Mouse (Mus musculus): Measurements from ENCODE around the gene Pipox. TPM values are rescaled to one million over a fixed set of nuclear protein-coding genes. Genes with fewer than 3 reads are reported as not detected.

The Pipox gene
- 0.38 TPM in 1 of 2 replicates, not detected in the other for total RNA-seq (2017)

DNA sequence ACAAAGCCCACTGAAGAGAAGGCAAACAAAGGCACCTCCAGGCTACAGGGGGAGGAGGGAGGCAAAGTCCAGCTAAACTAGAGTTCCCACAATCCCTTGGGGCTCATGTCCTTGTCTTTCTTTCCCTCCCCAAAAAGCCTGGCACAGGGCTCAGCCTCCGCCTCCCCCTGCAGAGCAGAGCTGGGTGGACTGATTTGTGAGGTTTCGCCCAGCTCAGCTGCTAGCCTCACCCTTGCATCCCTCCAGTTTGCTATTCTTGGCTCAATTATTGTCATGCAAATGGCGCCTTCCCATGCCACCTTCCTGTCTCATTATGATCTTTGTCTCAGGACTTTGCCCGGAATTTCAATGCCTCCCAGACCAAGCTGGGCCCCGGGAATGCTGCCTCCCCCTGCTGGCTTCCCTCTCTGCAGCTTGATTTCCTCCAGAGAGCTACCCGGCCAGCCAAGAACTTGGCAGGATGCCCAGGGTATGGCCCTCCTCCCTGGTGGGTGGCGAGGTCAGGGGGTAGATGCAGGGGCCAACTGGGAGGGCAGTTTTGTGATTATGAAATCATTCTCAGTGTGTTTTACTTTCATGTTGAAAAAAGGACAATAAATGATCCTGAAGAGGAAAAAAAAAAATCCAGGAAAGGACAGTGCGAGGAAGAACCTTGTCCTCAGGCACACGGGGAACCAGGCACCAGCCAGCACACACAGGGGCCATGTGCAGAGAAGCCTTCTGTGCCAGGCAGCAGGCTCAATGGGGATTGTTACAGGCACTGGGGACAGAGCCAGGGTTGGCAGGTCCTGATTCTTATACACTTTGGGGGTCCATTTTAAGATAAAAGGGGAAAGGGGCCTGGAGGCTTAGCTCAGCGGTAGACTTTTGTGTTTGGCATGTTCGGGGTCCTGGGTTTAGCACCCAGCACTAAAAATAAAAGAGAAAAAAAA lies at the start of gene Pipox:
Pipox (minus strand) TSS at position 310 of the 932 bp plus-strand sequence.
- ATAC-seq (replicated peaks in 1 of 2; ENCODE audit: insufficient read depth in 1 of 2, low FRiP score in 2 of 2, low TSS enrichment in 1 of 2, low read depth in 1 of 2, poor library complexity in 2 of 2, severe bottlenecking in 2 of 2), result peak; percentile 47 to 74; a peak in 3 of 4 replicates

DNA sequence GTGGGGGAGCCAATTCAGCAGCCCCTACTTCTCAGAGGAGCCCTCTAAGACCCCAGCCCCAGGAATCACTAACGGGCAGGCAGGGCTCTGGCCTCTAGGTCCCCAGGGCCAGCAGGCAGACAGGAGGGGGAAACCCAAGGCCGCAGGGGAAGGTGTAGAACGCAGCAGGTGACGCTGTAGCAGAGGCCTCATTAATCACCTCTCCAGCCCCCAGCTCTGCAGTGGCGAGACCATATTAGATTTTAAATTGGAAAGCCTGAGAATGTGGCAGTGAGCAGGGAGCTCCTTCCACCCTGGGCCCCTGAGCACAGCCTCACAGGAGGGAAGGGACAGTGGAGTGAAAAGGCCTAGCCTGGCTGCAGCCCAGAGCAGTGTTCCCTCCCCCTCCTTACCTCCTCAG lies 48.3 kb upstream of the Pipox start:
- no peak for ATAC-seq (replicated peaks in 1 of 2; ENCODE audit: insufficient read depth in 1 of 2, low FRiP score in 2 of 2, low TSS enrichment in 1 of 2, low read depth in 1 of 2, poor library complexity in 2 of 2, severe bottlenecking in 2 of 2)

DNA sequence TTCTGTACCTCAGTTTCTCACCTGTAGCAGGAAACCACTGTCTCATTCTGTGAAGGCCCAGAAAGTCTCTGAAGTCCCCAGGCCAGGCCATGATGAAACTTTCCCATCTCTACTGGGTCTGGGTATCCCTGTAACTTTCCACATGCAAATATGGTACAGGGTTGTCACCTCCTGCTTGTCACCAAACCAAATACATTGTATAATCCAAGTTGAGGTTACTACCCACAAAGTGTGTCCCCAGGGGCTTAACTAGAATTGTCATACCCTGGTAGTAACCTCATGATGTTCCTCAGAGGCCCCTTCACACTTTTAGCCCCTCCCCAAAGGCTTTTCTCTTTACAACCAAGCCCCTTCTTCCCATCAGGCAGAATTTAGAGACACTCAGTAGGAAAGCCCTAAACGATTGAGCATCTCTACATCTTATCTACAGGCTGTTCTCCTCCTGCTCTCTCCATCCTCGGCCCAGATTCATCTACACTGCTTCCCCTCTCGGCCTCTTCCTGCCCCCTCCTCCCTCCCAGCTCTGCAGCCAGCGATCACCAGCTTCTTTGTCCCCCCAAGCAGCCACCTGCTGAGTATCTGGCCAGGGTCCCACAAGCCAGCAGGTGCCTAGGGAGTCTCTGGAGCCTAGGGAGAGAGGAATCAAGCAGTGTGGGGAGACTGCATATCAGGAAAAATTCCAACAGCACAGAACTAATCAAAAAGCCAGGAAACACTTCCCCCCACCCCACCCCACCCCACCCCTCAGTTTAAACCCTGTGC lies 43.9 kb upstream of the Pipox start:
- no peak for ATAC-seq (replicated peaks in 1 of 2; ENCODE audit: insufficient read depth in 1 of 2, low FRiP score in 2 of 2, low TSS enrichment in 1 of 2, low read depth in 1 of 2, poor library complexity in 2 of 2, severe bottlenecking in 2 of 2)

DNA sequence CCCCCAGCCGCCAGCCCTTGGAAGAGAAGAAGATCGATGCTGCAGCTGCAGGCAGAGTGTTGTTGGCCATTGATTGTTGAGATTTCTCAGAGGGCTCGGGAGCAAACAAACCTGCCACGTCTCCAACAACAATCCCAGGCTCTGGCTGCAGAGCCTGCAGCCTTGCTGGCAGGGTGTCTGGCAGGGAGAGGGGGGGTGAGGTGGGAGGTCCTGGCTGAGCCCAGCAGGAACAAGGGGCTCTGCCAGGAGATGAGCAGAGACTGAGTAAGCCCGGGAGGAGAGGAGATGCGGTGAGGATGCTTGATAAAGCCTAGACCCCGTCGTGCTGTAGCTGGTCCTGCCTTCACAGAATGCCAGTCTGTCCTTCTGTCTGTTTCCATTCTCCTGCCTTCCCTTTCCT lies 43.0 kb upstream of the Pipox start:
- ATAC-seq (replicated peaks in 1 of 2; ENCODE audit: insufficient read depth in 1 of 2, low FRiP score in 2 of 2, low TSS enrichment in 1 of 2, low read depth in 1 of 2, poor library complexity in 2 of 2, severe bottlenecking in 2 of 2), result no peak

DNA sequence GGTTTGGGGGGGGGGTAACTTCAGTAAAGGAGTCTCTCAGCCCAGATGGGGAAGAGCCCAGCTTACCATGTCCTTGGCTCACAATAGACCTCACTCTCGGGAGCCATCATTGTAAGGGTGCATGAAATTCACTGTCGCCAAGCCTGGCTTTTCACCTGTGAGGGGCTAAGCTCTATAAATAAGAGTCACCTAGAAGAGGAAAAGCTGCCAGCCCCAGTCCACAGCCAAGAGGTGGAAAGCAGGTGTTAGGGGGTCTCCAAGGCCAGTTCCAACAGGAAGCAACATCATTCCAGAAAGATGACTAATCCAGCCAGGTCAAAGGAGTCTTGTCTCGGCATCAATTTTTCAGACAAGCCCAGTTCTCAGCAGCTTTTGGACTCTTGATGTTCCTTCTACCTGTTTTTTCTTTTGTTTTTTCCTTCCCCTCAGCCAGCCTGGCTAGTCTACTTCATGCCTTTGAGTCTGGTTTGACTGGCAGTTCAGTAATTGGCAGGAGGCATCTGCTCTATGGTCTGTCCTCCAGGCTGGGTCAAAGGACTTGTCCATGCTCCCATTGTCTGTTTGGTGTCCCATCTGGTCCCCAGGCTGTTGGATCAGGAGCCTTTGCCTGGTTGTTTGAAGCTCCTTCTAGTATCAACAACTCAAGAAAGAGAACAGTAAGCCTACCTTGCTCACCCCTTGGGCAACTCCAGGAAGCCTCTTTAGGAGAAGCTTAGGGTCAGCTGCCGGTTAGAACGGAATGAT lies 40.8 kb upstream of the Pipox start:
- no peak for ATAC-seq (replicated peaks in 1 of 2; ENCODE audit: insufficient read depth in 1 of 2, low FRiP score in 2 of 2, low TSS enrichment in 1 of 2, low read depth in 1 of 2, poor library complexity in 2 of 2, severe bottlenecking in 2 of 2)

DNA sequence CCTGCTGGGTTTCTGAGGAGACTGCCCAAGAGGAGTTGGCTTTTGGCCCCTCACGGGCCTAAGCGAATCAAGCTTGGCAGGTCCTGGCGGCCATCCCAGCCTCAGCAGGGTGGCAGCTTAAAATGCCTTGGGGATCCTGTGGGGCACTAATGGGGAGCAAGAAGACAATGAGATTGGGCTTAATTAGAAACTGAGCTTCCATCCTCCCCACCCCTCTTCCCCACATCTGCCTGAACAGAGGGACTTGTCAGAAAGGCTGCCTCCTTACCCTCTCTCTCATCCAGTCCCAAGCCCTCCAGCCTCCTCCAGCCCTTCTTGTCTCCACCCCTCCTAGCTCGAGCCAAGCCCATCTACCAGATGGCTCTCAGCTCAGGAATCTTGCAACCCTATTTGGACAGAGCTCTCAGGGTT lies 40.2 kb upstream of the Pipox start:
- no peak for ATAC-seq (replicated peaks in 1 of 2; ENCODE audit: insufficient read depth in 1 of 2, low FRiP score in 2 of 2, low TSS enrichment in 1 of 2, low read depth in 1 of 2, poor library complexity in 2 of 2, severe bottlenecking in 2 of 2)

DNA sequence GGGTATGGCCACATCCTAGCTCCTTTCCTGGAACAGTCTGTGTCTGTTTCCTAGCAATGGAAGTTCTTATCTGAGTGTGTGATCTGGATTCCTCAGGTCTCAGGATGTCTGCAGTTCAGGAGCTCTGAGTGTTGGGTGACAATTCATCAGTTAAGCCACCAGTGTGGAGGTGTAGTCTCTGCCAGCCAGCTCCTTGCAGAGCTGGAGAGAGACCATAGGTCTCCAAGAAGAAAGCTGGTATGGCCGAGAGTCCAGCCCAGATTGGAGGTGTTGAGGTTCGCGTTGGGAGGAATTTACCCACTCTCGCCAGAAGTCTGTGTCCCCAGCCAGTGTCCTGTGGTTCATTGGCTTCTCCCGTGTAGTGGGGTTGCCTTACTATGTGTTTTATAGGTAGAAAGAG lies 38.7 kb upstream of the Pipox start:
- ATAC-seq (replicated peaks in 1 of 2; ENCODE audit: insufficient read depth in 1 of 2, low FRiP score in 2 of 2, low TSS enrichment in 1 of 2, low read depth in 1 of 2, poor library complexity in 2 of 2, severe bottlenecking in 2 of 2), result no peak

DNA sequence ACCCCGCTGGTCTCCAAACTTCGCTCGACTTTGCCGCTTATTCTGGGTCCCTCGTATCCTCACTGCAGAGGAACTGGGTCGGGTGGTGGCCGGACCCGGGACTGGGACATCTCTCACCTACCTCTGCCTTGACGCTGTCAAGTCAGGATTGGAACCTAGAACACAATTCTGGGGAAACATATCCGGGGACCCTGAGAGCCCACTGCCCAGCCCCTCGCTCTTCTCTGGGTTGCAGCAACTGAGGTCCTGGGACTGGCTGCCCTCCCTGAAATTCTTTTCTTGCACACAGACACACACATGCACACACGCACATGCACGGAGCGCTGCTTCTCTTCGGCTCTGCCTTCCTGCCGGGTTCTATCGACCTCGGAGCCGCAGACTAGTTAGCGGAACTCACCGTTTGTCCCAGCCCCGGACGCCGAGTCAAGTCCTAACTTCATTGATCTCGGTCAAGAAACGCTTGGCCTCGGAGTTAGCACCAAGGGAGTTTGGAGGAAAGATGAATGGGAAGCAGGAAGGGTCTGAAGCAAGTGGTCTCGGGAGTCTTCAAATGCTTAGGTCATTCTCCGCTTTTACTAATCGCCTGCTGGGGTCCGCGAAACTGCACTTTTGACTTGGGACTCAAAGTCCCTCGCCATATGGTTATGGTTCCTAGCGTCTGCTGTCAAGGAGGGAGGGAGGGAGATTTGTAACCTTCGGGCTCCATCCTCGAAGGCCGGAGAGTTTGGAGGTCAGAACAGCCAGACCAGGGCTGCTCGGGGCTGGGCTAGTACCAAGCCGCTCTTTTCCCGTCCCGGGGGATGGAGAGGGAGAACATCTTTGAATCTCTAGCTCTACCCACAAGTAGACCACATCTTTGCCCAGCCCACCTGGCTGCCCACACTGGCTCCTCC lies 37.9 kb upstream of the Pipox start:
- ATAC-seq (replicated peaks in 1 of 2; ENCODE audit: insufficient read depth in 1 of 2, low FRiP score in 2 of 2, low TSS enrichment in 1 of 2, low read depth in 1 of 2, poor library complexity in 2 of 2, severe bottlenecking in 2 of 2), result no peak; a peak in 1 of 4 replicates

DNA sequence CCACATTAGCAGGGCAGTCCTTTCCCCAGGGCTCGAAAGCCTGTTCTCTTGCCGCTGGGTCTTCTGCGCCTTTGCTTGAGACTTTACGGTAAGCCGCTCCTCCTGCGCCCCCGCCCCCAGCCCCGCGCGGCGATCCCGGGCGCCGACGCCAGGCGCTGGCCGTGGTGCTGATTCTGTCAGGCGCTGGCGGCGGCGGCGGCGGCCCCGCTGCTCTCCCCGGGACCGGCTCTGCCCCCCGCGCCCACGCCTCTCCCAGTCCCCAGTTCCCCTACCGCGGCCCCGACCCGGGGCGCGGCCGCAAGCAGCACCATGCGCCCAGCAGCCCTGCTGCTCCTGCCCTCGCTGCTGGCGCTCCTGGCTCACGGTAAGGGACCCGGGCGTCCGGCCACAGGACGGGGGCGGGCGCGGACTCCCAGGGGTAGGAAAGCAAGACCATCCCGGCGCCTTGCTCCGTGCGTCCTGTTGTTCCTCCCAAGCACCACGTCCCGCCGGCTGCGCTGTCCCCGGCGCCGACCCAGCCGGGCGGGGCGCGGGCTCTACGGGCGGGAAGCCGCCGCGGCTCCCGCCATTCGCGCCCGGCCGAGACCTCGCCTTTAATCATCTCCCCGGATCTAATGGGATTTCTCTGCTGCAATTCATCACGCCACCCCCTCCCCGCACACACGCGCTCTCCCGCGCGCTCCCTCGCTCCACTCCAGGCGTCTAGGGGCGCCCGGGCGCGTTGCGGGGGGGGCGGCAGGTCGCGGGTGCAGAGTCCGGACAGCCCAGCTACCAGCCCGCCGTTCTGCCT lies 37.0 kb upstream of the Pipox start, which contains the start of gene Sez6:
Sez6 (plus strand) TSS at position 50 of the 790 bp plus-strand sequence.
- peak in 1 of 2 experiments; percentile 57; a peak in 2 of 4 replicates for ATAC-seq (replicated peaks in 1 of 2; ENCODE audit: insufficient read depth in 1 of 2, low FRiP score in 2 of 2, low TSS enrichment in 1 of 2, low read depth in 1 of 2, poor library complexity in 2 of 2, severe bottlenecking in 2 of 2)

DNA sequence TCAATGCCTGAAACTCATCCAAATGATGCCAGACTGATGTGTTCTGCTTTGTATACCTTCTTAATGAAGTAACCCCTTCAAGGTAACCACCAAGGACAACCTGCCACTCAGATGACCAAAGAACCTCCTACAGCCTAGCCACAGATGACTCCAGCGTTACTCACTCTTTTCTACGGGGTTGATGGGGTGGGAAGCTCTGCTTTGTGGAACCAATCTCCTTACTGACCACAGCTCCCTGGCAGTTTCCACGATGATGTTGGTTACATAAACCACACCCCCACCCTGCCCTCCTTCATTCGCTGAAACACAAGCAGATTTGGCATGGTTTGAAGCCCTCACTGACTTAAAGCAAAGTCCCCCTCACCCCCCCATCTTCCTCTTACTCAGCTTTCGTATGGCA lies 33.9 kb upstream of the Pipox start:
- no peak for ATAC-seq (replicated peaks in 1 of 2; ENCODE audit: insufficient read depth in 1 of 2, low FRiP score in 2 of 2, low TSS enrichment in 1 of 2, low read depth in 1 of 2, poor library complexity in 2 of 2, severe bottlenecking in 2 of 2)

DNA sequence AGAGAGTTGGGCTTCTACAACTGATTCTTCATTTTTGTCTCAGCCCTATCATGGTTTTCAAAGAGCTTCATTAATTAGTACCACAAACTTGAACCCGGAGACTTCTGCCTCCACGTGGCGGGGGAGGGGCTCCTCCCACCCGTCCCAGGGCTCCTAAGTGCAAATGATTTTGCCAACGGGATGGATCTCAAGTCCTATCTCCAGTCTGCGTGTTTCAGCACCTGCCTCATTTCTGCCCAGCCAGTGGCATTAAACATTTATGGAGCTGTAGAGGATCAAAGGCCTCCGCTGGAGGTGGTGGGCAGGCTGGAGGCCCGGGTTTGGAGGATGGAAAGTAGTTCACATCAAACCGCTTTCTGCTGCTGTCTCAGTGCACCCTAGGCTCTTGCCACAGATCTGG lies 32.8 kb upstream of the Pipox start:
- no peak for ATAC-seq (replicated peaks in 1 of 2; ENCODE audit: insufficient read depth in 1 of 2, low FRiP score in 2 of 2, low TSS enrichment in 1 of 2, low read depth in 1 of 2, poor library complexity in 2 of 2, severe bottlenecking in 2 of 2)

DNA sequence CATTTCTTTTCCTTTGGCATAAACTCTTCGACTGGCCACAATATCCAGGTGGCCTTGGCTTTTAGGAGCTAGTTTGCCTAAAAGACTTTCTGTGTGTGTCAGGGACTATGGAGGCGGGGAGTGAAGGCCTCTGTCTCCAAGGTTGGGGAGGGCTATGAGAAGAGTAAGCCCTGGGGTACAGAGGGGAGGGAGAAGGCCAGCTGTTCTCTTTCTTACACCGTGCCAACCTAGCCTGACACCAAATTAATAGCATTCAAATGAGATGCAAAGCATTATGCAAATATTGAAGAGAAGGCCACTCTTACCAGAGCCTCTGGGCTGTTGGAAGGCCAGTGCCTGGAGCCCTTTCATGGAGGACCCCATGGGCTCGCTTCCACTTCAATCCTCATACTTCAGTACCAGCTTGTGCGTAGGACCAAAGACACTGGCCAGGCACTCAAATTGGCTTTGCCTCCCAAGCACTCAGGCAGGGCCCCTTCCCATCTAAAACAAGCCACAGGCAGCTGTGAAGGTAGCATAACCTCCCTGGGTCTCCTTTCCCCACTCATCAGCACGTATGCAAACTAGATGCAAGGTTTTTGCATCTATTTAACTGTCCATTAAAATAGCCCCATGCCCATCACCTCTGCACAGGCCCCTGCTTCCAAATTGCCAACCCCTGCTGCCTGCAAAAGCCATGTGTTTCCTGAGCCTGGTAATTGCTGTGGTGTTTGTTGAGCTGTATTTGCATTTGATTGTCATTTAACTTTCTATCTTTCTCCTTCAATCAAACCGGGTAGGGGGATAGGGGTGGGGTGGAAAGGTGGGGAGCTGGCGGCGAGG lies 32.2 kb upstream of the Pipox start:
- no peak for ATAC-seq (replicated peaks in 1 of 2; ENCODE audit: insufficient read depth in 1 of 2, low FRiP score in 2 of 2, low TSS enrichment in 1 of 2, low read depth in 1 of 2, poor library complexity in 2 of 2, severe bottlenecking in 2 of 2)

DNA sequence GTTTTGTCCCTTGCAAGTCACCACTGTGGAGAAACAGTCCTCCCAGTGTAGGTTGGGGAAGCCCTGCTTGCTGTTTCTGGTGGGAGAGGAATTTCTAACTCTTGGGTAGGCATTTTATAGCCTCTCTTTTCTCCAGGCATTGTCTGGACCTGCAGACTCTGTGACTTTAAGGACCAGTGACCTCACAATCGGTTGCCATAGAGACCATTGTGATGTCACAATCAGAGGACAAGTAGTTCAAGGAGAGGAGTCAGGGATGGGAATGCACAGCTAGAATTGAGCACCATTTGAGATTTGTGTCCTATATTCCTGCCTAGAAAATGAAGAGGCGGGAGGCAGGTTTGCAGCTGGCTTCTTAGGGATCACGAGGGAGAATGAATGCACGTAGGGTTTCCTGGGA lies 29.4 kb upstream of the Pipox start:
- no peak for ATAC-seq (replicated peaks in 1 of 2; ENCODE audit: insufficient read depth in 1 of 2, low FRiP score in 2 of 2, low TSS enrichment in 1 of 2, low read depth in 1 of 2, poor library complexity in 2 of 2, severe bottlenecking in 2 of 2)

DNA sequence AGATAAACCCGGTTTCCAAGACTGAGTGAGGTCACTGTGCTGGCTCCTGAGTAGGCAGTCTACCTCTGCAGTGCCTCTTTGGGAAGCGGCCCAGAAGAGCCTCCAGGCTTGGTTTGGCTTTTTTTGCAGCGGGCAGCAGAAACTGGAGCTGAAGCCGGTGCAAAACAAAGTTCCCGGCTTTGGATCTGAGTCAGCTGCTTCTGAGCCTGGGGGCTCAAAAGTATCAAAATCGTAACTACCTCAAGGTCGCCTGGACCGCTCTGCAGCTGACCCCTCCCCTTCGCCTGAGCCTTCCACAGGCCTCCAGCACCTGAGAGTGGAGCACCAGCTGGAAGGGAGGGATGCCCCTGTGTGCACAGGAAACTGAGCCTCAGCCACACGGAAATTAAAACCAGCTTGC lies 23.3 kb upstream of the Pipox start:
- no peak for ATAC-seq (replicated peaks in 1 of 2; ENCODE audit: insufficient read depth in 1 of 2, low FRiP score in 2 of 2, low TSS enrichment in 1 of 2, low read depth in 1 of 2, poor library complexity in 2 of 2, severe bottlenecking in 2 of 2)

DNA sequence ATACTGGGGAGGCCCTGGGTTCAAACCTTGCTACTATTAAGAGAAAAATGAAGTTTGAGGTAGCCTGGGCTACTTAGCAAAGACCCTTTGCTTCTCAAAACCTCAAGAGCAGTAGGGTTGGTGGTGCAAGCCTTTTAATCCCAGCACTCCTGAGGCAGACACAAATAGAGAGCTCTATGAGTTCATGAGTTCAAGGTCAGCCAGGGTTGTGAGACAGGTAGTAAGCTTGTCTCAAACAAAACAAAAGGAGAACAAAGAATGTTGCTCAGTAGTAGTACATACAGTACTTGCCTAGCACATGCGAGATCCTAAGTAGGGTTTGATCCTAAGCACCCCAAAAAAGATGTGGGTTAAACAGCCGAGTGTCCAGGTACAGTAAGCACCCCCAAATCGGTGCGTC lies 22.8 kb upstream of the Pipox start:
- ATAC-seq (replicated peaks in 1 of 2; ENCODE audit: insufficient read depth in 1 of 2, low FRiP score in 2 of 2, low TSS enrichment in 1 of 2, low read depth in 1 of 2, poor library complexity in 2 of 2, severe bottlenecking in 2 of 2), result no peak

All from hematopoietic stem cell, adult 5-6 weeks (primary cell).